Mouse (Mus musculus) cerebellum, adult 18-20 months (tissue): Measurements from ENCODE around the gene Zfp966.
"Not testable (repeated sequence)": the region's sequence is repeated elsewhere in the genome, so short reads cannot be mapped to it uniquely, and the experiment has no call there.

Source experiments
- DNase-seq, 2 experiments: peaks; one replicate each; pipeline ENCODE4 v3.0.0; 2021

The Zfp966 gene

DNA sequence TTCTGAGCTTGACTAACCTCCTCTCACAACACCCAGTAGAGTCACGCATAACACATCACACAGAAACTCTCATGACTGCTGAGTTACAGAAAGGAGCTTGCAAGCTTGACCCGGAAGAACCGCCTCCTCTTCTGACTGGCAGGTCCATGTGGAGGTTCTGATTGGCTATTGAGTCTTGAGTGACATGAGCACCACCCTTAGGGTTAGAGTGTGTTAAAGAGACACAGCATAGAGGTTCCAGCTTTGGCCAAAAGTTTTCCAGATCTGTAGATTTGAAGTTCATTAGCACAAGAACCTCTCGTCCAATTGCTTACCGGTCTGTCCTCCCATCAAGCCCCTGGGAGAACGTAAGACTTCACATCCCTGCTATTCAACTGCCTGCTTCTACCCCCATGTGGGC lies at the start of gene Zfp966:
Gene Zfp966, minus strand, starts transcription at position 101 of the 400 bp plus-strand sequence.
- not testable (repeated sequence) for DNase-seq

DNA sequence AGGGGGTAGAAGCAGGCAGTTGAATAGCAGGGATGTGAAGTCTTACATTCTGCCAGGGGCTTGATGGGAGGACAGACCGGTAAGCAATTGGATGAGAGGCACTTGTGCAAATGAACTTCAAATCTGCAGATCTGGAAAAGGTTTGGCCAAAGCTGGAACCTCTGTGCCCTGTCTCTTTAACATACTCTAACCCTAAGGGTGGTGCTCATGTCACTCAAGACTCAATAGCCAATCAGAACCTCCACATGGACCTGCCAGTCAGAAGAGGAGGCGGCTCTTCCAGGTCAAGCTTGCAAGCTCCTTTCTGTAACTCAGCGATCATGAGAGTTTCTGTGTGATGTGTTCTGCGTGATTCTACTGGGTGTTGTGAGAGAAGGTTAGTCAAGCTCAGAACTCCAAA lies 34.1 kb upstream of the Zfp966 start, which contains the start of gene Gm2026:
Gene Gm2026, plus strand, starts transcription at position 301 of the 400 bp plus-strand sequence.
- not testable (repeated sequence) for DNase-seq

DNA sequence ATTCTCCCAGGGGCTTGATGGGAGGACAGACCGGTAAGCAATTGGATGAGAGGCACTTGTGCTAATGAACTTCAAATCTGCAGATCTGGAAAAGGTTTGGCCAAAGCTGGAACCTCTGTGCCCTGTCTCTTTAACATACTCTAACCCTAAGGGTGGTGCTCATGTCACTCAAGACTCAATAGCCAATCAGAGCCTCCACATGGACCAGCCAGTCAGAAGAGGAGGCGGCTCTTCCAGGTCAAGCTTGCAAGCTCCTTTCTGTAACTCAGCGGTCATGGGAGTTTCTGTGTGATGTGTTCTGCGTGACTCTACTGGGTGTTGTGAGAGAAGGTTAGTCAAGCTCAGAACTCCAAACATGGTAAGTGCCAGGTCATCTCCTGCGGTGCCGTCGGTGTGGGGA lies 61.9 kb downstream of the Zfp966 start, which contains the start of gene Gm6710:
Gene Gm6710, plus strand, starts transcription at position 196 of the 400 bp plus-strand sequence.
- not testable (repeated sequence) for DNase-seq
